Mouse (Mus musculus) G1E (cell line): ENCODE measurements around the gene Ntn1.

ENCODE experiments used
- CTCF ChIP-seq: IDR thresholded peaks from 2 replicates; pipeline ENCODE4 v1.5.1; 2012; ENCODE audit warnings: low read depth, low read length, inconsistent platforms, mixed read lengths
- GATA1 ChIP-seq: IDR thresholded peaks from 2 replicates; pipeline ENCODE4 v1.6.1; 2012; ENCODE audit warnings: borderline replicate concordance, low read length, inconsistent platforms, mixed read lengths
- GATA2 ChIP-seq: IDR thresholded peaks from 2 replicates; pipeline ENCODE4 v1.6.1; 2012; ENCODE audit warnings: low read depth, low read length, inconsistent platforms, borderline replicate concordance
- POLR2AphosphoS5 ChIP-seq: IDR thresholded peaks from 2 replicates; pipeline ENCODE4 v1.6.1; 2012; ENCODE audit warnings: low read depth, low read length, inconsistent platforms; ENCODE audit not compliant: insufficient replicate concordance
- TAL1 ChIP-seq: conservative IDR thresholded peaks from 2 replicates; pipeline ENCODE4 v1.6.1; 2012; ENCODE audit warnings: low read depth, low read length, inconsistent platforms, mixed read lengths

DNA sequence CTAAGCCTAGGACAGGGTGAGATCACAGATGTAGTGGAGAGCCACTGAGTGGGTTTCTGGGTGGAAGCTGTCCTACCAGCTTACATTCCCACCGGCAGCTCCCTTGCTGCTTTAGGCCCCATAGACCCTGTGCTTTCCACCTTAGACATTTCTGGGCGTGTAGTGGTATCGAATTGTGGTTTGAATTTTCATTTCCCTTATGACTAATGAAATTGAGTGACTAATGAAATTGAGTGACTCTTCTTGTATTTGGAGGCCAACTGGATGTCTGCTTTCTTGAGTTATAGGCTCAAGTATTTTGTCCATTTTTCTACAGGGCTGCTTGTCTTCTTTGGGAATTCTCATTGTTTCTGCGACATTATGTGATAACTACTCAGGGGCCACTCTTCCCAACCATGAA, 45.9 kb upstream of the Ntn1 start:
- TF ChIP-seq CTCF (no peak), TAL1 (no peak), GATA1 (no peak), POLR2AphosphoS5 (no peak), GATA2 (no peak)
